Mouse (Mus musculus) kidney, embryonic 15.5 days (tissue): ENCODE results near the gene Arf5. TPM values are rescaled to one million over a fixed set of nuclear protein-coding genes. Genes with fewer than 3 reads are reported as not detected.

Source experiments
- ATAC-seq: fragments of 200-750 bp; cut with Nextera tagmentation; replicated peaks from 2 replicates; pipeline ENCODE4 v1.8.0; 2017; ENCODE audit warnings: moderate TSS enrichment; ENCODE audit not compliant: low FRiP score
- H3K27ac ChIP-seq: fragments of 300-500 bp; sonication (generic); 2 replicates; pipeline ENCODE4 v1.5.1; 2015; ENCODE audit warnings: mild to moderate bottlenecking, inconsistent platforms
- H3K27me3 ChIP-seq: fragments of 300-500 bp; sonication (generic); 2 replicates; pipeline ENCODE4 v1.6.1; 2015; ENCODE audit warnings: inconsistent platforms
- H3K36me3 ChIP-seq: fragments of 300-500 bp; sonication (generic); 2 replicates; pipeline ENCODE4 v1.6.1; 2015; ENCODE audit warnings: inconsistent platforms
- H3K4me1 ChIP-seq: fragments of 300-500 bp; sonication (generic); 2 replicates; pipeline ENCODE4 v1.6.1; 2015; ENCODE audit warnings: inconsistent platforms
- H3K4me2 ChIP-seq: fragments of 300-500 bp; sonication (generic); 2 replicates; pipeline ENCODE4 v1.6.1; 2015; ENCODE audit warnings: moderate library complexity, mild to moderate bottlenecking, inconsistent platforms
- H3K4me3 ChIP-seq: fragments of 300-500 bp; sonication (generic); replicated peaks from 2 replicates; pipeline ENCODE4 v1.5.1; 2015; ENCODE audit warnings: mild to moderate bottlenecking, inconsistent platforms
- H3K9ac ChIP-seq: fragments of 300-500 bp; sonication (generic); 2 replicates; pipeline ENCODE4 v1.6.1; 2015; ENCODE audit warnings: mild to moderate bottlenecking, inconsistent platforms
- H3K9me3 ChIP-seq: fragments of 300-500 bp; sonication (generic); replicated peaks from 2 replicates; pipeline ENCODE4 v1.6.1; 2016; ENCODE audit warnings: inconsistent platforms
- WGBS: fragments of 180-500 bp; shearing (Covaris S2); methylation state at CpG from one replicate; pipeline ENCODE4 v1.1.7; 2015; ENCODE audit warnings: mixed read lengths; 5-methylcytosine and 5-hydroxymethylcytosine counted together
- polyA plus RNA-seq: library from polyadenylated mRNA; unstranded; fragments of >200 nt; fragmentation: Nextera tagmentation; extraction: Ambion mirVana; gene quantifications from 2 replicates; pipeline ENCODE4 v1.2.1, GENCODE M21; 2015

The Arf5 gene
- polyA plus RNA-seq, 1 experiment from 2014 or later: 322 TPM

DNA sequence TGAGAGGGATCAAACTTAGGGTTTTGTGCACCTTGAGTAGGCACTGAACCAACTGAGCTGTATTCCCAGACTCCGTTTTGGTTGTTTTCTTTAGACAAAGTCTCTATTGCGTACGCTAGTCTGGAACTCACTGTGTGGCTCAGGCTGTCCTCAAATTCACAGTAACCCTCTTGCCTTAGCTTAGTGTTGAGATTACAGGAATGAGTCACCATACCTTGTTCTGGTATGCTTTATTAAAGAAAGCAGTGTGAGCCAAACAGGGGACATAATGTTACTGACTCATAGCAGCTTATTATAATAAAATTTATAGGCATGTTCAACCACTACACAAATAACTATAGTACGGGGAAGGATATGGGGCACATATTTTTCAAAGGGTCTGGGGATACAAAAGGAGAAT lies 50.9 kb downstream of the Arf5 start:
- no peak for ATAC-seq
- H3K9me3 ChIP-seq: no peaks in the 10 kb centered on the region
- H3K4me1 ChIP-seq: peaks cover 6% of the 10 kb centered on the region; the same call in 1 of the 2 replicates
- no peak overlapping the region for H3K4me2 ChIP-seq
- no peak overlapping the region for H3K9ac ChIP-seq
- H3K36me3 ChIP-seq: no peaks in the 10 kb centered on the region
- no peak overlapping the region for H3K27ac ChIP-seq
- no peak overlapping the region for H3K4me3 ChIP-seq
- WGBS: 87% methylated on average over 4 of the region's 4 CpGs
- H3K27me3 ChIP-seq: no peaks in the 10 kb centered on the region

DNA sequence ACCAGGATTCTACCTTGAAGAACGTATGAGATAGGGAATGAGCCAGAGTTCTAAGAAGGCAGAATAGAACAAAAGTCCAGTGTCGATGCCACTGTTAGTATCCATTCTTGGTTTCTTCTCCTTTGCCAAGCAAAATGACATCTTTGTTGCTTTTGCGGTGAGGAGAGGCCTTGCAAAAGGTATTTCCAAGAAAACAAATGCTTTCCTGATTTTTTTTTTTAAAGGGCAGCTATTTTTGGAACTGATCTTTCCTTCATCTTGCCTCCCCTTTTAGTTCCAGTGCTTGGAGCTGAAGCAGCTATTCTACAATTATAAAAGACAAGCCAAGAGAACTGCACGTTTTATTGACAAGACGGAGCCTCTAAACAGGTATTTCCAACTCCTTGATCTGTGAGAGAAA lies 51.5 kb downstream of the Arf5 start, which contains the start of gene Snd1:
TSS of gene Snd1 (plus strand) at position 301 of the 400 bp plus-strand sequence.
- H3K4me1 ChIP-seq: peaks cover 6% of the 10 kb centered on the region; the same call in 1 of the 2 replicates
- H3K9me3 ChIP-seq: no peaks in the 10 kb centered on the region
- 81% methylated on average over 5 of the region's 5 CpGs for WGBS
- no peak within 1 kb of the TSS for H3K4me3 ChIP-seq
- H3K27ac ChIP-seq: no peak within 1 kb of the TSS
- no peaks in the 10 kb centered on the region for H3K27me3 ChIP-seq
- no peak for ATAC-seq
- H3K36me3 ChIP-seq: no peaks in the 10 kb centered on the region
- H3K9ac ChIP-seq: no peak within 1 kb of the TSS
- H3K4me2 ChIP-seq: no peak within 1 kb of the TSS

Other genes starting within 250 kb of the Arf5 start
- gene Zfp800, start 25.6 kb upstream of the Arf5 start, polyA plus RNA-seq: 19.3 and 21.4 TPM in 2 replicates
- 0.08 TPM in 1 of 2 replicates, not detected in the other for gene Fscn3, start 4.2 kb downstream of the Arf5 start, polyA plus RNA-seq
- 10.7 and 11.3 TPM in 2 replicates for gene Gcc1, start 4.8 kb downstream of the Arf5 start, polyA plus RNA-seq
- not detected in 2 replicates for gene Pax4, start 25.8 kb downstream of the Arf5 start, polyA plus RNA-seq
- gene Snd1, start 51.6 kb downstream of the Arf5 start, polyA plus RNA-seq: 120 and 129 TPM in 2 replicates